Mouse (Mus musculus) kidney, postnatal 36 days (tissue): Measurements from ENCODE around the gene Atp5s.

Source experiments
- DNase-seq, 2 experiments: peaks; one replicate each; pipeline ENCODE4 v3.0.0; 2021 to 2022; ENCODE audit warnings: mixed read lengths in 2 of 2

Atp5s gene

GRCm38 (mm10) chr12:69733518-69733917 lies 8.8 kb downstream of the Atp5s start:
- DNase-seq, result peak in 1 of 2 experiments; percentile 51

- DNase-seq, result no peak
Observed at GRCm38 (mm10) chr12:69733923-69734322, 9.2 kb downstream of the Atp5s start.

DNA sequence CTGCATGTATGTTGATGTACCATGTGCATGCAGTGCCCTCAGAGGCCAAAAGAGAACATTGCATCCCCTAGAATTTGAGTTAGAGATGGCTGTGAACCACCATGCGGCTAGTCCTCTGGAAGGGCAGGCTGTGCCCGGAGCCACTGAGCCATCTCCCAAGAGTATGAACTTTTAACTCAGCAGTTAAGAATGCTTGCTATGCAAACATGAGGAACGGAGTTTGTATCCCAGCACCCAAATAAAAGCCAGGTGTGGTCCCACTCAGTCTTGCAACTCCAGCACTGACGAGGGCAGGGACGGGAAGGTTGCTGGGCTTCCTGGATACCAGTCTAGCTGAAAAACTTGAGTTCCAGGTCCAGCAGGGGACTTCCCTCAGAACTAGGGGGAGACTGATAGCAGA lies 17.2 kb downstream of the Atp5s start:
- DNase-seq, result peak in 1 of 2 experiments; percentile 34

- no peak for DNase-seq
Observed at GRCm38 (mm10) chr12:69744138-69744537, 19.4 kb downstream of the Atp5s start.

DNA sequence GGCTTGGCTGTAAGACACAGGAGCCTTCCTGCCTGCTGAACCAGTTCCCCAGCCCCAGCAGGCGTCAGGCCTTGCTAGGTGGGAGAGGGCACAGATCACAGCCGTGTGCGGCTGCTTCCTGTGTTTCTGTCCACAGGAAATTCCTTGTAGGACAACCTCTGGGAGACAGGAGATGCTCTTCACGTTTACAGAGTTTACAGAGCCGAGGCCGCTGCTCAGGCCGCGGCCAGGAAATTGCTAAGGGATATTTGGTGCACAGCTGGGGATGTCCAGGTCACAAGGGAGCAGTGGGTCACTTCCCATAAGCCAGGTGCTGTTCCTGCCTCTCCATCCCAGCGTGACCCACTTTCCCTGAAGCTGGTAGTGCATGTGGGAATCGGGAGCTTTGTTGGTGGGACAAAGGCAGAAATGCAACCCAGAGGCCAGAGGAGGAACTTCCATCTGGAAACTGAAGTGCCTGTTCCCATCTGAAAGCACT lies 27.2 kb downstream of the Atp5s start:
- peak; percentile 52 to 55 for DNase-seq

DNA sequence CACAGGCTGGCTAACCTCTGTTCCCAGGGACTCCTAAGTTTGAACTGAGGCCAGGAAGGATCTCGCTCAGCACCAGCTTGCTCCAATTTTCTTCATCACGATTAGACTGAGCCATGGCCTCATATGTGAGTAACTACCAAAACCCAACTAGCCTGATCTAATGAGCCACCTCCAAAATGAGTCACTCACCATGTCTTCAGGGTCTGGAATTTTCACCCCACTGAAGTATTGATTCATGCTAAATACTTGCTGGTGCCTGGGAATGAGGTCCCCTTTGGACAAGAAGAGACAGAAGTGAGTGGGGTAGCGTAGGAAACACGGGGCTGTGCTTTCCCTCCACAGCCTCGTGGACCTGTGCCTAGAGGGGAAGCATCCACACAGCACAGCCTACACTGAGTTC lies 29.2 kb downstream of the Atp5s start:
- no peak for DNase-seq

DNA sequence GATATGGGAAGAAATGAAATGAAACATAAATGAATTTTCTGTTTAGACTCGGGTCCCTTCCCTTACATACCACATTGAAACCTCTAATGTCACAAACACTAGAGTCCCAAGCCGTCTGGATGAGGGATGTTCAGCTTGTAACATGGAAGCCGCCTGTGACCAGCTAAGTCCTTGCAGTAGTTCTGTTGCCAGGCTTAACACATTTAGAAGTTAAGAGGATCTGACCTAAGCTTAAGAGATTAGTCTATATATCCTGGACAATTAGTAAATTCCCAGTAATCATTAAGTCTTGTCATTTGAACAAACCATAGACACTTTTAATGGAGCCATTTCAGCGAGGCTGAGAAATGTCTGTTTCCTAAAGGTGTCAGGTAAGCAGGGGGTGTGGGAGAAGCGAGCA lies 31.3 kb downstream of the Atp5s start:
- no peak for DNase-seq

DNA sequence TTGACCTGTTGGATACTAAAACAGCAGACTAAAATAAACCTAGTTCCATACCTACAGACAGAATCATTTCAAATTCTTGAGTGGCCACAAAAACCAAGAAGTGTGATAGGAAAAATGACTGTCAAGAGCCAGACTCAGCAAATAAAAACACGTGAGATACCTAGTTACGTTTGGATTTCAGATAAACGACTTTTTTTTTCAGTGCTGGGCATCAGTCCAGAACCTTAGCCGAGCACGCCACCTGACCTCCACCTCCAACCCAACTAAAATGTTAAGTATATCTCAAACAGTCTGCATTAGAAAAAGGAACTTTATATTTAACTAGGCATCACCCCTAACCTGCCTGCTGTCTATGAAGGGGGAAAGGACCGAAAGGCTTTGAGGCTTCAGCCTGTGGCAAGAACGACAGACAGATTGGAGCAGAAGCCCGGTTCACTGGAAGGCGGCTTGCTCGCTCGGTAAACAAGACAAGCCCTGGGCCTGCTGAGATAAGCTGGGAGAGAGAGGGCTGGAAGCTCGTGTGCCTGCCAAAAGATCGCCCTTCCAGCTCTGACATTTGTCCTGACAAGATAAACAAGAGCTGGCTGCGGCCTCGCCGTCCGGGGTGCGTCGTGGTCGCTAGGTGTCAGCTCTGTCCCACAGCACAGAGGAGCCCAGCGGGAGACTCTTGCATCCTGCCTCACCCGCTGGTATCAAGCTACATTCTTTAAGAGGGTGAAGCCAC lies 32.8 kb downstream of the Atp5s start:
- peak; percentile 87 to 90 for DNase-seq

- peak; percentile 67 to 72 for DNase-seq
Observed at GRCm38 (mm10) chr12:69758221-69759185, 33.8 kb downstream of the Atp5s start.

DNA sequence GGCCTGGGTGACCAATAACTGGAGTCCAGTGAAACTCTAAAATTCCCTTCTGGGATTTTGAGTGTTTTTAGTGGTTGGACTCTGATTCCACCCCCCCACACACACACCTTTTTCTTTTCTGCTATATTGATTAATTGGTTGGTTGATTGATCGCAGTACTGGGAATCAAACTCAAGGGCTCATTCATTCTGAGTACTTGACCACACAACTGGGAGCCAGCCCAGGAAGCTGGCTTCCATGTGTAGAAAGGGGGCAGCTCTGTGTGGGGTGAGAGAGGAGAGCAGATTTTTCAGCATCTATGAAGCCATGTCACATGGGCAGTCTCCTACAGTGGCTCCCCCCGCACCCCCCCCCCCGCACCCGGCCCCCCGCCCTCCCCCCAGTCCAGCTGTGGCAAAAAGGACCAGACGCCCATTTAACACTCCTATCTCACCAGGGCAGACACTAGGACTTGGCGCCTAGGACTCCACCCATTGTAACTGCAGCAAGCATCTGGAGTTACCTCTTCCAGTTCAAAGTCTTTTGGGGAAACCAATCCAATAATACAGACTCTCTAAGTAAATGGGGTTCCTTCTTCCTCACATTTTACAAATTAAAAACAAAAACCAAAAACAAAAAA lies 34.6 kb downstream of the Atp5s start:
- DNase-seq, result no peak

DNA sequence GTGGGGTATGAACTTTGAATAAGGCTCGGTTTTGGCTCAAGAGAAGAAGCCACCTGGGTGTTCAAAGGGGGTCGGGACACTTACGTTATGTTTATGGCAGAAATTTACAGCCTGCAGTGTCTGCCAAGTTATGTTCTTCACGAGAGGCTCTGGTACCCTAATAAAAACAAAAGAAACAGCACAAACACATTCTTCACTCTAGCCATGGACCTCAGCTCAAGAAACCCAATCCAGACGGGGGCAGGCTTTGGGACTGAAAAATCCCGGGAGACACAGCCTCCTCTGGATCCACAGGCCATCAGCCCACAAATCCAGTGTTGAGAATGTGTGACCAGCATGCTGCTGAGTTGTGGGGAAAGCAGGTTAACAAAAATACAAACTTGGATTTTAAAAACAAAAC lies 35.3 kb downstream of the Atp5s start:
- DNase-seq, result no peak

DNA sequence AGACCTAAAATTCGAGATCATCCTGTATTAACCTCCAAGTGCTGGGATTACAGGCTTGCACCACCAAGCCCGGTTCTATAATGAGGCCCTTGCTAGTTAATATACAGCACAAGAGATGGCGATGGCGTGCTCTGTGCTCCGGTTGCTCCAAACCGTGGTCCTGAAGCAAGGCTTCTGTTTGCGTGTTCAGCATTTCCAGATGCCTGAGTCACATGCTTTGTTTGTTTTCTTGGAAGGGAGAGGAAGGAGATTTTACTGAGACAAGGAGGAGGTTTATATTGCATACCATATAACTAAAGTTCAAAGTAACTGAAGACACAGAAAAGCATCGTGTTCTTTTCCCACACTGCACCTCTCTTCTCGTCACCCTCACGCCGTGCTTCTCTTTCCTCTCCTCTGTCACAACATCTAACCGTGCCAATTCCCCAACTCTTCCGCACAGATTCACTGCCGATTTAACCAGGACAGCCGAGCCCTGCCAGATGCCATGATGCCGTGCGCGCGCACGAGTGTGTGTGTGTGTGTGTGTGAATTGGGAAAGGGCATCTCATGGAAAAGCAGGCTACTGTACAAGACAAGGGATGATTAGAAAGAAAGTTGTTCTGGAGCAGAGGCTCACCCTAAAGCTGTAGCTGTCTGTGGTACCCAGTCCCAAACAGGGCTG lies 36.1 kb downstream of the Atp5s start:
- DNase-seq, result peak in 1 of 2 experiments; percentile 21

GRCm38 (mm10) chr12:69761603-69762002 lies 36.9 kb downstream of the Atp5s start:
- peak in 1 of 2 experiments; percentile 44 for DNase-seq

DNA sequence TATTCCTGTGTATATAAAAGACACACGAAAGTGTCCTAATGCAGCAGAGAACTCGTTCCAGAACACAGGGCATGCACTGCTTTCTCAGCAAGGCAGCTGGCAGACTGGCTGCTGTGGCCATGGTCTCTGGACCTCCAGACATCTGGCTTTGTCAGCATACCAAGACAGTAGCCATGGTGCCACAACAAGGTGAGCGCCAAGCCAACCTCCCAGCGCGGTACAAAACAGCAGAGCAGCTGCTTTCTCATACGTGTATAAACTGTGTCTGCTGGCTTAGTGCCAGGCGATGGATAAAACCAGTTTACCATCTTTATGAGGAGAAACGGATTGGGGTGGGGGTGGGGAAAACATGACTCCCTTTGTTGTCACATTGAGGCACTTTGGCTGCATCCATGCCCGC lies 40.8 kb downstream of the Atp5s start:
- peak in 1 of 2 experiments; percentile 60 for DNase-seq

DNA sequence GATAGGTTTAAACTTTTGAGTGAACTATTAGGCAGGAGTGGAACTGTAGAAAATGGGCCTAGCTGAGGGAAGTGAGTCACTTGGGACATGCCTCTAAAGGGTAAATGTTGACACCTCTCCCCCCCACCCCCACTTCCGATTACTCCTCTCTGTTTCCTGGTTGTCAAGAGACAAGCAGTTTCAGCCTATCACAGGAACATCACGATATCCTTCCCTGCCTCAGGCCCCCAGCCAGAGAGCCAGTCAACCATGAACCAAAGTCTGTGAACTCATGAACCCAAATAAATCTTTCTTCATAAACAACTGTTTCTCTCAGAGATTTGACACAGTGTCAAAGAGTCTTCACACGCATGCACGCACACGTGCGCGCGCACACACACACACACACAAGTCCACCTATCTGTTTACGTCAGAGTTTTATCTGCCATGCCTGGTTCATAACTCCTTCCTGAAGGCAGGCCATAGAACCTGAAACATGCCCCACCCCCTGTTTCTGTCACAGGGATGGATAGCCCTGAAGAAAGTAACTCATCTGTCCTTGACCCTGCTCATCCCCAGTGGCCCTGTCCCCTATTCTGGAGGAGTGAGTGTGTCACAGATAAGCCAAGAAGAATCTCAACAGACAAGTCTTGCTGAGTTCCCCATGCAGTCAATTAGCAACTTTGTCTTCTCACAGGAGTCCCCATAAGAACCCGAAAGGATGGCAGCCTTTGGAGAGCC lies 41.6 kb downstream of the Atp5s start:
- peak; percentile 85 to 86 for DNase-seq

DNA sequence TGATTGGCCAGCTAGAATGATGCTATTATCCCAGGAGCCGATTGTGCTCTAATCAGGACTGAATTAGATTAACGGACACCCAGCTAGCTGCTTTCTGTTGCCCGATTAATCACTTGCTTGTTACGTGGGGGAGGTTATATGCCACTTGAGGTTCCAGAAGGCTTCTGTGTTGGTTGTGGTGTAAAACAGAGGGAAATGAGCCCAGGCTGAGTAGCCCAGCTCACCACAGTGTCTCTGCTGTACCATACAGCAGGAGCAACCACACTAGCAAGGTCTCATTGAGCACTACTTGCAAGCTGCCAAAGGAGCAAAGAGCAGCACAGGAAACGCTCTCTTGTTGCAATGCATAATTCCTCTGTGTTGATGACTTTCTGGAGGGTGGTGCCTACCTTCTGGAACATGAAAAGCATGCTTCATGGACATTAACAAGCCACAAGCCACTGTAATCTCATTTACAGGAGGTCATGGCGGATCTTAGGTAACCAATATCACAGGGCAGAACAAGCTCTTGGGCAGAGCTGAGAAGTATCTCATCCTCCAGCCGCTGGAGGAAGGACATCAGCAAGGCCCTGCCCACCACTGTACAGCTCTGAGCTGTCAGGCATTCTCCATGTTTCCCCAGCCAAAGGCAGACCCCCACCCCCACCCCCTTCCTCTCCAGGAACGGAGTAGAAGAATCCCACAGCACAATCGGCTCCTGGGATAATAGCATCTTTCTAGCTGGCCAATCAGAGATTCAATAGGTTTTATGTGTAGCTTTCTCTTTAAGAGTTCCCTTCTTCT lies 42.9 kb downstream of the Atp5s start:
- no peak for DNase-seq

- no peak for DNase-seq
Observed at GRCm38 (mm10) chr12:69768841-69769240, 44.1 kb downstream of the Atp5s start.

- DNase-seq, result peak; percentile 69 to 86
Observed at GRCm38 (mm10) chr12:69776607-69777340, 52.0 kb downstream of the Atp5s start.

- peak in 1 of 2 experiments; percentile 58 for DNase-seq
Observed at GRCm38 (mm10) chr12:69777341-69777730, 52.6 kb downstream of the Atp5s start.

GRCm38 (mm10) chr12:69777957-69778356 lies 53.2 kb downstream of the Atp5s start:
- DNase-seq, result peak in 1 of 2 experiments; percentile 67
